Mouse (Mus musculus) embryonic facial prominence, embryonic 11.5 days (tissue): ENCODE data around the gene Pemt. TPM values are rescaled to one million over a fixed set of nuclear protein-coding genes. Genes with fewer than 3 reads are reported as not detected.

Experiments
- ATAC-seq: fragments of 200-750 bp; cut with Nextera tagmentation; replicated peaks from 2 replicates; pipeline ENCODE4 v1.8.0; 2017; ENCODE audit warnings: low read depth; ENCODE audit not compliant: insufficient number of reproducible peaks, low FRiP score, low TSS enrichment
- DNase-seq: peaks from one replicate; pipeline ENCODE4 v3.0.0-alpha.2; 2015; ENCODE audit warnings: low spot score
- H3K27ac ChIP-seq: fragments of 300-500 bp; sonication (generic); replicated peaks from 2 replicates; pipeline ENCODE4 v1.5.1; 2014; ENCODE audit warnings: mild to moderate bottlenecking, low read depth, low read length, control low read depth
- H3K27me3 ChIP-seq: fragments of 300-500 bp; sonication (generic); 2 replicates; pipeline ENCODE4 v1.6.1; 2014; ENCODE audit warnings: mild to moderate bottlenecking, low read length, moderate library complexity, mixed read lengths; ENCODE audit not compliant: control insufficient read depth, insufficient read depth
- H3K36me3 ChIP-seq: fragments of 300-500 bp; sonication (generic); replicated peaks from 2 replicates; pipeline ENCODE4 v1.6.1; 2014; ENCODE audit warnings: low read depth, mild to moderate bottlenecking, low read length, moderate library complexity, mixed read lengths; ENCODE audit not compliant: control insufficient read depth, insufficient read depth
- H3K4me1 ChIP-seq: fragments of 300-500 bp; sonication (generic); 2 replicates; pipeline ENCODE4 v1.6.1; 2014; ENCODE audit warnings: low read length, mixed read lengths; ENCODE audit not compliant: control insufficient read depth, insufficient read depth
- H3K4me2 ChIP-seq: fragments of 300-500 bp; sonication (generic); 2 replicates; pipeline ENCODE4 v1.6.1; 2014; ENCODE audit warnings: low read depth, mild to moderate bottlenecking, control low read depth, low read length, moderate library complexity
- H3K4me3 ChIP-seq: fragments of 300-500 bp; sonication (generic); 2 replicates; pipeline ENCODE4 v1.5.1; 2014; ENCODE audit warnings: low read depth, low read length, control low read depth
- H3K9ac ChIP-seq: fragments of 300-500 bp; sonication (generic); replicated peaks from 2 replicates; pipeline ENCODE4 v1.6.1; 2014; ENCODE audit warnings: mild to moderate bottlenecking, control low read depth, low read length
- H3K9me3 ChIP-seq: fragments of 300-500 bp; sonication (generic); replicated peaks from 2 replicates; pipeline ENCODE4 v1.6.1; 2016; ENCODE audit warnings: mild to moderate bottlenecking, low read length, inconsistent platforms, mixed read lengths; ENCODE audit not compliant: control insufficient read depth
- WGBS: fragments of 180-500 bp; shearing (Covaris S2); extraction: QIAGEN DNeasy Blood & Tissue Kit; methylation state at CpG from one replicate; pipeline ENCODE4 v1.1.7; 2014; 5-methylcytosine and 5-hydroxymethylcytosine counted together
- polyA plus RNA-seq: library from polyadenylated mRNA; unstranded; fragments of >200 nt; fragmentation: Nextera tagmentation; extraction: Ambion mirVana; gene quantifications from 2 replicates; pipeline ENCODE4 v1.2.1, GENCODE M21; 2014

Gene Pemt
- polyA plus RNA-seq, 1 experiment from 2014 or later, result 7.3 TPM

DNA sequence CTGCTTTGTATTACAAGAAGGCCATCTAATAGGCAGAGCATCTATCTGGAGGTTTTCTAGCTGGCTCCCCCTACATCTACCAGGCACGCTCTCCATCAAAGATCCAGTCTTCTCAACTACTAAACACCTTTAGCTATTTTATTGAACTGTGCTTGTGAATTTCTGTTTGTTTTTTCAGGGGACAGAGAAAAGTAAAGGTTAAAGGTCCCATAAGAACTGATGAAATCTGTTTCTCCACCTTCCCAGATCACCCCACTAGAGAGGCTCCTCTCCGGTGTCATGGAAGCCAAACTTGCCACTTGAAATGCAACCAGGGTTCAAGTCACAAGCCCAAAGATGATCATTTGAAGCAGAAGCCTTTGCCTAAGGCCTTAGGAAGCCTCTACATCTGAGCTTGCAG is 2.6 kb upstream of the Pemt start:
- ATAC-seq (no peak), DNase-seq (no peak)
- Histone ChIP-seq H3K27me3 (no peaks in the 10 kb centered on the region), H3K4me1 (no peaks in the 10 kb centered on the region), H3K27ac (no peak overlapping the region), H3K9ac (no peak overlapping the region), H3K4me3 (no peak overlapping the region), H3K4me2 (no peak overlapping the region), H3K9me3 (no peaks in the 10 kb centered on the region), H3K36me3 (no peaks in the 10 kb centered on the region)
- 86% methylated on average over 2 of the region's 2 CpGs for WGBS

- no peaks in the 10 kb centered on the region for H3K27me3 ChIP-seq
- peak overlapping the region; percentile 50 for H3K4me3 ChIP-seq
- ATAC-seq (0 out of 2 replicates have a peak, but pooled peaks have one; percentile 16), DNase-seq (no peak)
- peak overlapping the region; percentile 52 for H3K4me2 ChIP-seq
- no peak overlapping the region for H3K27ac ChIP-seq
- no peaks in the 10 kb centered on the region for H3K4me1 ChIP-seq
- H3K9ac ChIP-seq, result 0 out of 2 replicates have a peak overlapping the region, but pooled peaks have one; percentile 0
- 6% methylated on average over 3 of the region's 3 CpGs for WGBS
- no peaks in the 10 kb centered on the region for H3K36me3 ChIP-seq
- H3K9me3 ChIP-seq, result no peaks in the 10 kb centered on the region
Observed at GRCm38 (mm10) chr11:60045676-60046057, 622 bp downstream of the Pemt start.

- DNase-seq, result no peak
- no peaks in the 10 kb centered on the region for H3K27me3 ChIP-seq
- ATAC-seq, result no peak
- 86% methylated on average over 1 of the region's 1 CpGs for WGBS
- no peak overlapping the region for H3K27ac ChIP-seq
- no peaks in the 10 kb centered on the region for H3K36me3 ChIP-seq
- H3K9ac ChIP-seq, result no peak overlapping the region
- no peaks in the 10 kb centered on the region for H3K9me3 ChIP-seq
- no peaks in the 10 kb centered on the region for H3K4me1 ChIP-seq
- H3K4me2 ChIP-seq, result no peak overlapping the region
- no peak overlapping the region for H3K4me3 ChIP-seq
Observed at GRCm38 (mm10) chr11:60044777-60045176, 1.5 kb downstream of the Pemt start.

- no peaks in the 10 kb centered on the region for H3K27me3 ChIP-seq
- no peak for DNase-seq
- H3K9me3 ChIP-seq, result no peaks in the 10 kb centered on the region
Observed at GRCm38 (mm10) chr11:60042277-60042676, 4.0 kb downstream of the Pemt start.

DNA sequence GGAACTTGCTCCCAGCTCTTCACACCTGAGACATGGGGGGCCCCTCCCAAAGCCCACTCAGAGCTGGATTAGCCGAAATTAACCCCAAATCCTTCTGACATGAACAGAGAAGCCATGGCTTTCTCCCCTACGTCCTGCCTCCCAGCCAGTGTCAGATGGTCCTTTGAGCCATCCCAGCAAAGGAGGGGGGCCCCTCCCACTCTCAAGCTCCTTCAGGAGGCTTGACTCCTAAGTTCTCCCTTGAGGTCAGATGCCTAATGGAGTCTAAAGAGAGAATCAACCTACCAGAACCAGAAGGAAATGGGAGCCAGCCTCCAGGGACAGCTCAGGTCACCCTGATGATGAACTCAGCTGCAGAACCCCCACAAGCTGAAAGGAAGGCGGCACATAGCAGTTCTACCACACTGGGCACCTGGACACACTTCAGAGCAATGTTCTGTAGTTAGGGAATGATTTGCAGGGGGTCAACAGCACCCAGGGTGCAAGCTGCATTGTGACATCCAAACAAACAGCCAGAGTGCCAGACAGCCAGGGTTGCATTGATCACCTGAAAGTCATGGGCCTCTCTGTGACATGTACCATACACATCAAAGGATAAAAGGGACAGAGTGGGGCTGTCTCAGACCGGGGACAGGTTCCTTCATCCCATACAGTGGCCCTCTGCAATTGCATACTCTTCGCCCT is 9.6 kb downstream of the Pemt start:
- no peak overlapping the region for H3K4me3 ChIP-seq
- H3K4me2 ChIP-seq, result no peak overlapping the region
- 62% methylated on average over 5 of the region's 5 CpGs for WGBS
- no peak for DNase-seq
- H3K36me3 ChIP-seq, result no peaks in the 10 kb centered on the region
- no peak overlapping the region for H3K27ac ChIP-seq
- no peaks in the 10 kb centered on the region for H3K4me1 ChIP-seq
- no peak overlapping the region for H3K9ac ChIP-seq
- H3K9me3 ChIP-seq, result no peaks in the 10 kb centered on the region
- no peaks in the 10 kb centered on the region for H3K27me3 ChIP-seq
- ATAC-seq, result no peak

More at GRCm38 (mm10) chr11:60042277-60042676, 4.0 kb downstream of the Pemt start:
- Histone ChIP-seq H3K4me3 (no peak overlapping the region), H3K27ac (no peak overlapping the region), H3K36me3 (no peaks in the 10 kb centered on the region), H3K9ac (no peak overlapping the region), H3K4me1 (no peaks in the 10 kb centered on the region), H3K4me2 (no peak overlapping the region)
- no peak for ATAC-seq

DNA sequence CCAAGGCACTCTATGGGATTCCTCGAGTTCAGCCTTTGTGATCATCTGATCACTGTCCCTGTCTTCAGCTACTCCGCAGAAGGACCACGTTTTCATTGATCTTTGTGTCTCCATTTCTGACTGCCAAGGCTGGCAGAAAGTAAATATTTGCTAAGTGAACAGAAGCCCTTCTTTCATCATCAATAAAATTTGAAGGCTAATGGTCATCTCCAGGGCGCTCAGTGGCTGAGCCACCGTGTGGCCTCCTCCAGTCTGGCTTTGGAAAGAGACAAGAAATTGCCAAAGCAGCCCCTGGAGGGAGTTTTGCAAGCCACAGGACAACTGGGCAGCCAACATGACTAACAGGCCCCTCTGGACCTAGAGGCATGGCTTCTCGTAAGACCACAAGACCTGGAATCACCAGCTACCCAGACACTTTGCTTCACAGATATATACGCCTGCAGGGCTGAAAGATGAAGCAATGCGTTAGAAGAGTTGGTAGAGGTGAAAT is 11.3 kb downstream of the Pemt start:
- DNase-seq, result no peak
- Histone ChIP-seq H3K9me3 (no peaks in the 10 kb centered on the region), H3K4me3 (no peak overlapping the region), H3K27me3 (no peaks in the 10 kb centered on the region), H3K27ac (no peak overlapping the region), H3K4me2 (no peak overlapping the region), H3K36me3 (no peaks in the 10 kb centered on the region), H3K4me1 (no peaks in the 10 kb centered on the region), H3K9ac (no peak overlapping the region)
- WGBS, result 78% methylated on average over 8 of the region's 8 CpGs
- no peak for ATAC-seq

DNA sequence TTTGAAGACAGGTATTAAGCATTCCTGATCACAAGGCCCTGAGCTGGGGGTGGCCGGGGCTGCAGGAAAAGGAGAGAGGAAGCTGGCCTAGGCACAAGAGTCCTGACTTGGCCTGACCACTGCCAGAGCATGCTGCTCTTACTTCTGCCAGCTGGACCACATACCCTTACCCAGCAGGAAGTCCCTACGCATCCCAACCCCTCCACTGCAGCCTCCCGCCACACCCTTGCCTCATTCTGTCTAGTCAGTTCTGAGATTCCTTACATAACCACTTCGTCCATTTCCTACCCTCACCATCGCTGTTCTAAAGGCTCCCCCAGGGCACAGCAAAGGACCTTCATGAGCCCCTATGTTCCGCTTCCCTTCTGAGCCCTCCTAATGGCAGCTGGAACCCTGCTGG is 12.0 kb downstream of the Pemt start:
- WGBS, result 75% methylated on average over 6 of the region's 6 CpGs
- no peaks in the 10 kb centered on the region for H3K27me3 ChIP-seq
- no peak overlapping the region for H3K27ac ChIP-seq
- no peaks in the 10 kb centered on the region for H3K4me1 ChIP-seq
- no peak overlapping the region for H3K4me3 ChIP-seq
- no peaks in the 10 kb centered on the region for H3K9me3 ChIP-seq
- no peaks in the 10 kb centered on the region for H3K36me3 ChIP-seq
- ATAC-seq (no peak), DNase-seq (no peak)
- H3K4me2 ChIP-seq, result no peak overlapping the region
- no peak overlapping the region for H3K9ac ChIP-seq

- Histone ChIP-seq H3K36me3 (no peaks in the 10 kb centered on the region), H3K27ac (no peak overlapping the region), H3K4me1 (no peaks in the 10 kb centered on the region), H3K4me3 (no peak overlapping the region), H3K27me3 (no peaks in the 10 kb centered on the region), H3K9ac (no peak overlapping the region), H3K4me2 (no peak overlapping the region), H3K9me3 (no peaks in the 10 kb centered on the region)
- ATAC-seq, result no peak
- DNase-seq, result no peak
- WGBS, result 79% methylated on average over 6 of the region's 6 CpGs
Observed at GRCm38 (mm10) chr11:60032586-60033430, 13.5 kb downstream of the Pemt start.
